Mouse (Mus musculus): Measurements from ENCODE around the gene Ing3. TPM values are rescaled to one million over a fixed set of nuclear protein-coding genes. Genes with fewer than 3 reads are reported as not detected.

The Ing3 gene
- polyA plus RNA-seq, 1 experiment from 2014 or later, result 43.7 TPM

- no peak for TF ChIP-seq CTCF (IDR thresholded peaks at IDR 0.05)
- no peak for ATAC-seq
- no peak overlapping the region for H3K4me2 ChIP-seq (replicated peaks; ENCODE audit: low read depth, low read length)
- no peak for DNase-seq (ENCODE audit: low spot score)
- no peak overlapping the region for H3K27ac ChIP-seq (ENCODE audit: low read length)
- 86% methylated on average over 3 of the region's 3 CpGs for WGBS
- H3K36me3 ChIP-seq (ENCODE audit: insufficient read depth, low read length), result no peaks in the 10 kb centered on the region
- no peak overlapping the region for H3K4me3 ChIP-seq (ENCODE audit: low read depth, low read length)
- H3K9ac ChIP-seq (replicated peaks; ENCODE audit: low read depth), result no peak overlapping the region
- no peaks in the 10 kb centered on the region for H3K9me3 ChIP-seq (ENCODE audit: low read length)
- H3K27me3 ChIP-seq (replicated peaks; ENCODE audit: insufficient read depth, low read length), result no peaks in the 10 kb centered on the region
- no peaks in the 10 kb centered on the region; the same call in 1 of the 2 replicates for H3K4me1 ChIP-seq (ENCODE audit: insufficient read depth, low read depth, low read length)
Measured at GRCm38 (mm10) chr6:22013394-22013793, 64.0 kb downstream of the Ing3 start.

- Histone ChIP-seq H3K4me2 (replicated peaks; ENCODE audit: low read depth, low read length) (no peak overlapping the region), H3K4me1 (ENCODE audit: insufficient read depth, low read depth, low read length) (no peaks in the 10 kb centered on the region; the same call in 1 of the 2 replicates), H3K27me3 (replicated peaks; ENCODE audit: insufficient read depth, low read length) (no peaks in the 10 kb centered on the region), H3K27ac (ENCODE audit: low read length) (no peak overlapping the region), H3K36me3 (ENCODE audit: insufficient read depth, low read length) (no peaks in the 10 kb centered on the region), H3K9me3 (ENCODE audit: low read length) (no peaks in the 10 kb centered on the region), H3K4me3 (ENCODE audit: low read depth, low read length) (no peak overlapping the region), H3K9ac (replicated peaks; ENCODE audit: low read depth) (no peak overlapping the region)
- TF ChIP-seq CTCF (IDR thresholded peaks at IDR 0.05) (no peak), EP300 (IDR thresholded peaks at IDR 0.05) (no peak)
- DNase-seq (ENCODE audit: low spot score) (no peak), ATAC-seq (no peak)
- WGBS, result 94% methylated on average over 6 of the region's 6 CpGs
Measured at GRCm38 (mm10) chr6:22014291-22014911, 65.0 kb downstream of the Ing3 start.

DNA sequence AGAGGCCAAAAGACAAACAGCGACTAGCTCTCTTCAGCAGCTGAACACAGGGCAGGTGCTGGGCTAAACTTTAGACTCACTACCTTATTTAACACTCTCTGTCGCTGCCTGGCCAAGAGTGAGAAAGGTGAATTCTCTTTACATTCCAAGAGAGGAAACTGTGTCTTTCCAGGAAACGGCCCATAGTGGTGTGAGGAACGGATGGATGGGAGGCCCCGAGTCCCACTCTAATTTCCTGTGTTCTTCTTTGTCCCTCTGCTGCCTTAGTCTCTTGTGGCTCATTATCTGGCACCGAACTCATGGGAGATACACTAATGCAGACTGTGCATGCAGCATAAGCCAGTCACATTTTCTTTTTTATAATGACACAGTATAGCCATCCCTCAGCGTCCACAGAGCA, 68.3 kb downstream of the Ing3 start:
- H3K27me3 ChIP-seq (replicated peaks; ENCODE audit: insufficient read depth, low read length), result no peaks in the 10 kb centered on the region
- DNase-seq (ENCODE audit: low spot score), result no peak
- no peak for ATAC-seq
- H3K9ac ChIP-seq (replicated peaks; ENCODE audit: low read depth), result no peak overlapping the region
- H3K36me3 ChIP-seq (ENCODE audit: insufficient read depth, low read length), result no peaks in the 10 kb centered on the region
- no peak for TF ChIP-seq CTCF (IDR thresholded peaks at IDR 0.05)
- TF ChIP-seq EP300 (IDR thresholded peaks at IDR 0.05), result no peak
- H3K9me3 ChIP-seq (ENCODE audit: low read length), result no peaks in the 10 kb centered on the region
- 48% methylated on average over 7 of the region's 7 CpGs for WGBS
- no peak overlapping the region for H3K27ac ChIP-seq (ENCODE audit: low read length)
- no peaks in the 10 kb centered on the region for H3K4me1 ChIP-seq (ENCODE audit: insufficient read depth, low read depth, low read length)
- no peak overlapping the region for H3K4me3 ChIP-seq (ENCODE audit: low read depth, low read length)
- H3K4me2 ChIP-seq (replicated peaks; ENCODE audit: low read depth, low read length), result no peak overlapping the region

GRCm38 (mm10) chr6:22018768-22019445, 69.5 kb downstream of the Ing3 start:
- Histone ChIP-seq H3K4me3 (ENCODE audit: low read depth, low read length) (no peak overlapping the region), H3K27me3 (replicated peaks; ENCODE audit: insufficient read depth, low read length) (no peaks in the 10 kb centered on the region), H3K9ac (replicated peaks; ENCODE audit: low read depth) (no peak overlapping the region), H3K9me3 (ENCODE audit: low read length) (no peaks in the 10 kb centered on the region), H3K4me1 (ENCODE audit: insufficient read depth, low read depth, low read length) (no peaks in the 10 kb centered on the region), H3K4me2 (replicated peaks; ENCODE audit: low read depth, low read length) (no peak overlapping the region), H3K36me3 (ENCODE audit: insufficient read depth, low read length) (no peaks in the 10 kb centered on the region), H3K27ac (ENCODE audit: low read length) (no peak overlapping the region)
- DNase-seq (ENCODE audit: low spot score) (peak; percentile 50), ATAC-seq (peak; percentile 50)
- TF ChIP-seq CTCF (IDR thresholded peaks at IDR 0.05), result no peak
- TF ChIP-seq EP300 (IDR thresholded peaks at IDR 0.05), result no peak
- 48% methylated on average over 8 of the region's 8 CpGs for WGBS

DNA sequence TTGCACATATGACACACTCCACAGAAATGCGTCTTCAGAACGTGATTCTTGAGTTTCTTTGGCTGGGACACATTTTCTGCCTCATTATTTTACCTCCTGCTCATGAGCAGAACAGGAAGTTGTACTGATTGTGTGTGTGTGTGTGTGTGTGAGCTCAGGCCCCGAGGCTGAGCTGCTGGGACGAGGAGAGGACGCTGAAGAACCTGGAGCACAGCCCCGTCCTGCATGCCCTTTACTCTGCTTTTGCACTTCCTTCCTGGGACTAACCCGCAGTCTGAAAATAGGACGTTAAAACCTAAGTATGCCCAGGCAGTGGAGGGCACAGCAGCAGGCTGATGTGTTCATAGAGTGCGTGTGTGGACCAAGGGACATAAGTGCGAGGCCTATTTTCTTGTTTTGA, 70.3 kb downstream of the Ing3 start:
- ATAC-seq, result peak; percentile 48; the same call in 1 of the 2 replicates
- no peaks in the 10 kb centered on the region for H3K4me1 ChIP-seq (ENCODE audit: insufficient read depth, low read depth, low read length)
- DNase-seq (ENCODE audit: low spot score), result peak; percentile 43
- no peak overlapping the region for H3K27ac ChIP-seq (ENCODE audit: low read length)
- TF ChIP-seq CTCF (IDR thresholded peaks at IDR 0.05) (no peak), EP300 (IDR thresholded peaks at IDR 0.05) (no peak)
- no peaks in the 10 kb centered on the region for H3K9me3 ChIP-seq (ENCODE audit: low read length)
- H3K36me3 ChIP-seq (ENCODE audit: insufficient read depth, low read length), result no peaks in the 10 kb centered on the region
- no peak overlapping the region for H3K4me3 ChIP-seq (ENCODE audit: low read depth, low read length)
- no peak overlapping the region for H3K9ac ChIP-seq (replicated peaks; ENCODE audit: low read depth)
- 34% methylated on average over 10 of the region's 10 CpGs for WGBS
- H3K27me3 ChIP-seq (replicated peaks; ENCODE audit: insufficient read depth, low read length), result no peaks in the 10 kb centered on the region
- no peak overlapping the region for H3K4me2 ChIP-seq (replicated peaks; ENCODE audit: low read depth, low read length)

DNA sequence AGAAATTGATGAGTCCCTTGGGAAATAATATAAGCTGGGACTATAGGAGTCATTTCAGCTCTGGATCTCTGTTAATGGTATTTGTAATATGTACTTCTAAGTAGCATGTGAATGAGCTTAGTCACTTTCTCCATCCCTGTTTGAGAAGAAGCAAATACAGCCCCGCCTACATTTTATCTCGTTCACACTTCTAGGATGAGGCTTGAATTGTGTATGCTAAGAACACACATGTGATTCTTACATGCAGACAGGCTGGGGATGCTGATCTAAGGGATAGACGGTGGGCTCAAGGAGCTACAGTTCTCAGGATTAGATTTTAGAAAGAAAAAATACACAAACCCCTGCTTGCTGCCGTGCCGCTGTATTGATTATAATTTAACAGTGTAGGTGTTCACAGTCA, 71.3 kb downstream of the Ing3 start:
- H3K27me3 ChIP-seq (replicated peaks; ENCODE audit: insufficient read depth, low read length), result no peaks in the 10 kb centered on the region
- WGBS, result 75% methylated on average over 5 of the region's 5 CpGs
- ATAC-seq, result no peak
- no peak overlapping the region for H3K4me3 ChIP-seq (ENCODE audit: low read depth, low read length)
- DNase-seq (ENCODE audit: low spot score), result no peak
- H3K4me1 ChIP-seq (ENCODE audit: insufficient read depth, low read depth, low read length), result peaks cover 6% of the 10 kb centered on the region; the same call in 1 of the 2 replicates
- H3K9me3 ChIP-seq (ENCODE audit: low read length), result no peaks in the 10 kb centered on the region
- H3K27ac ChIP-seq (ENCODE audit: low read length), result no peak overlapping the region
- no peak overlapping the region for H3K4me2 ChIP-seq (replicated peaks; ENCODE audit: low read depth, low read length)
- H3K36me3 ChIP-seq (ENCODE audit: insufficient read depth, low read length), result no peaks in the 10 kb centered on the region
- no peak for TF ChIP-seq EP300 (IDR thresholded peaks at IDR 0.05)
- TF ChIP-seq CTCF (IDR thresholded peaks at IDR 0.05), result no peak
- H3K9ac ChIP-seq (replicated peaks; ENCODE audit: low read depth), result no peak overlapping the region

Measured in lung, postnatal 0 days (tissue).